Mouse (Mus musculus) bone marrow macrophage, adult 2 months (primary cell): ENCODE data around the gene Vwa5b2. TPM values are rescaled to one million over a fixed set of nuclear protein-coding genes. Genes with fewer than 3 reads are reported as not detected.

ENCODE experiments used
- H3K27ac ChIP-seq: 2 replicates; pipeline ENCODE4 v1.5.1; 2012; ENCODE audit warnings: low read depth, low read length; ENCODE audit not compliant: insufficient read depth
- H3K4me1 ChIP-seq: 2 replicates; pipeline ENCODE4 v1.6.1; 2012; ENCODE audit warnings: low read length; ENCODE audit not compliant: control insufficient read depth, insufficient read depth
- H3K4me3 ChIP-seq: 2 replicates; pipeline ENCODE4 v1.5.1; 2012; ENCODE audit warnings: mild to moderate bottlenecking, low read length, moderate library complexity; ENCODE audit not compliant: insufficient read depth
- CTCF ChIP-seq: IDR thresholded peaks from 2 replicates; pipeline ENCODE4 v1.5.1; 2012; ENCODE audit warnings: low read depth, mild to moderate bottlenecking, low read length, moderate library complexity
- POLR2A ChIP-seq: IDR thresholded peaks from 2 replicates; pipeline ENCODE4 v1.6.1; 2012; ENCODE audit warnings: mild to moderate bottlenecking, low read depth, low read length, borderline replicate concordance
- polyA plus RNA-seq: library from polyadenylated mRNA; stranded (reverse); fragments of >200 nt; gene quantifications from 2 replicates; pipeline ENCODE4 v1.2.4, GENCODE M21; 2012; ENCODE audit not compliant: missing spikeins, insufficient read depth, insufficient read length

The Vwa5b2 gene
- not detected in 2 replicates for polyA plus RNA-seq

DNA sequence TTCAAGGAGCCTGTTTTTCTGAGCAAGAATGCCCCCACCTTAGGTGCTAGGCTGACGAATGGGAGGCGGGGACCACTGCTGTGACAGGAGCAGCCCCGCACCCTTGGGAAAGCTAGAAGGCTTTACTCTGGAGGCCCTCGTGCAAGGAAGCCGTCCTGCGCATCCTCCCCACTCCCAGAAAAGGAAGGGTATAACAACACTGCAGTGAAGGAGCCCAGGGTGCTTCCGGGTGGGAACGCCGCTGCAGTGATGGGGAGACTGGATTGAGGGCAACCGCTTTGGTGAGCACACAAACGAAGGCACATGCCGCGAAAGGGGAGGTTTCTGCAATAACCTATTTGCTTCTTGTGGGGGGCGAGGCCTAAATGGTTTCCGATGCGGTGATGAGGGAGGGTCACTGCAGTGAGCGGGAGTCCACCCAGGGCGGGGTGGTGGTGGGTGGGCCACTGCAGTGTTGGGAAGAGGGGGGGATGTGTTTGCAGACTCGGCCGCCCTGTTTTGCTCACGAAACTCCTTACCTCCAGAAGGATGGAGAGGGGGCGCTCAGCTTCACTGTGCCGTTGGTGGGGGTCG is at the start of gene Vwa5b2:
Gene Vwa5b2 (plus strand): TSS at position 106 of the 573 bp plus-strand sequence.
- Histone ChIP-seq H3K4me3 (peak within 1 kb of the TSS; percentile 28), H3K27ac (no peak within 1 kb of the TSS), H3K4me1 (no peaks in the 10 kb centered on the region)
- TF ChIP-seq POLR2A (no peak), CTCF (no peak)

DNA sequence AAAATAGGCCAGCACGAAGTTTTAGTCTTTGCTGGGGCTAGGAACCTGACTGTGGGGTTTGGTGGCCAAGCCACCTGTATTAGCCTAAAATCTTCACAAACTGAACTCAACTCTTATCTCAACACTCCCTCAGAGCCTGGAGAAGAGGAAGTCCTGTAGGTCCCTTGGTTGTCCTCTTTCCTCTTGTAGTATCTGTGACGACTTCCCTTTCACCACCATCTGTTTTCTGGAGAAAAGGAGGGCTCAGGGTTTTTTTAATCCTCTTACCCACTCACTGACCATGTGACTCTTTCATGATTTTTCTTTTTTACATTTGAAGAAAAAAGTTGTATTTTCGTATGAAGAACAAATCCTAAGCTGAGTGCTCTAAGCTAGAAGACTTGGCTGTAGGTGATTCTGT is 49.6 kb upstream of the Vwa5b2 start:
- H3K27ac ChIP-seq = peak overlapping the region; percentile 94
- TF ChIP-seq POLR2A = no peak
- TF ChIP-seq CTCF = no peak
- H3K4me1 ChIP-seq = peaks cover 35% of the 10 kb centered on the region
- no peak overlapping the region; the same call in 1 of the 2 replicates for H3K4me3 ChIP-seq

GRCm38 (mm10) chr16:20540438-20540837 is 48.8 kb upstream of the Vwa5b2 start:
- Histone ChIP-seq H3K4me1 (peaks cover 35% of the 10 kb centered on the region), H3K4me3 (peak overlapping the region; percentile 4), H3K27ac (peak overlapping the region; percentile 94)
- TF ChIP-seq CTCF = no peak
- TF ChIP-seq POLR2A = no peak

DNA sequence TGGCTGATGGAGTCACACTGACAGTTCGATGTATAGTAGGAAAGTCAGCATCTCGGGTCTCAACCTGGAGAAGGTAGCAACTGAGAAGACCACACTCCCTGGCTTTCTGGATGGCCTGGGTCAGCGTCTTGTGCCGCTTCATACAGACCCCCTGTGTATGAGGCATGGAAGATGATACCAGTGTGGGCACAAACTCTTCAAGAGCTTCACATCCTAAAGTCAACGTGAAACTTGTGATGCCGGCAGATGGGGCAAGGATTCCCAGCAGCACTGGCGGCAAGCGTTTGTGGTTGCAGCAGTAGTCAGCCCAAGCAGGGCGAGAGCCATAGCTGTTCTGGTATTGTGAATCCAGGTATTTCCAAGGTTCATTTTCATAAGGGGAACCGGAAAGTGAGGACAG is 43.6 kb upstream of the Vwa5b2 start:
- Histone ChIP-seq H3K4me1 (peaks cover 13% of the 10 kb centered on the region), H3K4me3 (no peak overlapping the region), H3K27ac (no peak overlapping the region)
- TF ChIP-seq POLR2A (no peak), CTCF (no peak)

GRCm38 (mm10) chr16:20547423-20547822 is 41.8 kb upstream of the Vwa5b2 start:
- Histone ChIP-seq H3K4me1 (peaks cover 6% of the 10 kb centered on the region), H3K27ac (no peak overlapping the region), H3K4me3 (peak overlapping the region; percentile 80)
- TF ChIP-seq POLR2A (no peak), CTCF (no peak)

- TF ChIP-seq CTCF (no peak), POLR2A (0 out of 2 replicates have a peak, but pooled peaks have one; percentile 69)
- H3K27ac ChIP-seq = peak within 1 kb of the TSS; percentile 35
- peaks cover 6% of the 10 kb centered on the region for H3K4me1 ChIP-seq
- peak within 1 kb of the TSS; percentile 87 for H3K4me3 ChIP-seq
These were observed 40.9 kb upstream of the Vwa5b2 start, which contains the start of gene Abcf3 for GRCm38 (mm10) chr16:20548096-20548948. Gene Abcf3 (plus strand): TSS chr16:20548577.

DNA sequence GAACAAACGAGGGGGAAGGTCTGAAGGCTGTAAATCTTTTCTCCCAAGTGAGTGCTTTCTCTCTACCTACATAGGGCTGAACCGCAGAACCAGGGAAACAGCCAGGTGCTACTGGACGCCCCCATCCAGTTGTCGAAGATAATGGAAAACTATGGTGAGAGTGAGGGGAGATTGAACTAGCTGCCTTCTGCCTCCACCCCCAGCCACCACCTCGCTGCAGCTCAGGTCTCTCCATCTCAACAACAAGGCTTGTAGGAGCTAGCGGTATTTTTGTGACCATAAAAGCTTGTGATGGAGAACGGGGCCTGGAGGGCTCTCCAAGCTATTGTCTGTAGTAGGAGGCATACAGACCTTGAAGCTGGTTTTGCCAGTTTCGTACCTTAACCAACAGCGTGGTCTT is 40.1 kb upstream of the Vwa5b2 start:
- H3K4me1 ChIP-seq = peaks cover 6% of the 10 kb centered on the region
- TF ChIP-seq POLR2A (no peak), CTCF (no peak)
- H3K4me3 ChIP-seq = peak overlapping the region; percentile 87
- H3K27ac ChIP-seq = no peak overlapping the region

DNA sequence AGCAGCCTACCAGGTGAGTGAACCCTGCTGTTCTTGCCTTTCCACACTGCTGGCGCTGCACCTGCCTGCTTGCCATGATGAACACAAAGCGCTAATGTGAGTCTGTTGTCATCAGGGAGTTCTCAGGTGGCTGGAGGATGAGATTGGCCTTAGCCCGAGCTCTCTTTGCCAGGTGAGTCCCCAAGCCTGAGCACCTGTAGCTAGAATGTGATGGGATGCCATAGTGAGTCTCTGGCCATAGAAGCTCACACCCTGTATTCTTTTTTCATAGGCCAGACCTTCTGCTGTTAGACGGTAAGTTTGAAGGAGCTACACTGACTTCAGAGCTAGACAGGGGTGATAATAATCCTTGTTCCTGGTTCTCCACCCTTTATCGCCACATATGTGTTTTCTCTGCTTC is 37.6 kb upstream of the Vwa5b2 start:
- TF ChIP-seq POLR2A = no peak
- no peak for TF ChIP-seq CTCF
- H3K4me1 ChIP-seq = peaks cover 6% of the 10 kb centered on the region
- H3K27ac ChIP-seq = no peak overlapping the region
- no peak overlapping the region for H3K4me3 ChIP-seq

- TF ChIP-seq POLR2A (no peak), CTCF (no peak)
- Histone ChIP-seq H3K4me3 (no peak overlapping the region), H3K4me1 (peaks cover 3% of the 10 kb centered on the region), H3K27ac (no peak overlapping the region)
These were observed 36.7 kb upstream of the Vwa5b2 start for GRCm38 (mm10) chr16:20552594-20552993.

DNA sequence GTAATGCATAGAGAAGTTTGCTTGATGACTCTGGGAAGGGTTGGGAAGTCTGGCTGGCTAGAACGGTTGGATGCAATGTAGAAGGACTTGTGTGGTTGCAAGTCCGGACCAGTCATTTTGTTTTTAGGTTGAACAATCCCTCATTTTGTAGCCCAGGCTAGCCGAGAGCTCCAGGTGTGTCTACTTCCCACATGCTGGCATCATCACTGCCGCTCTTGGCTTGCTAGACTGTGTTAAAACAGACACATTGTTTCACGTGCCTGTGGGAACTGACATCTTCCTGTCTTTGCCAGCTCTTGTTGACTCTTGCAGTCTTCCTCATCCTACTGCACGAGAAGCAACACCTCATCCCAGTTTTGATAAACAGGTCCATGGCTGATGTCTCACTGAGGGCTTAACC is 34.3 kb upstream of the Vwa5b2 start:
- Histone ChIP-seq H3K4me1 (no peaks in the 10 kb centered on the region), H3K4me3 (no peak overlapping the region), H3K27ac (no peak overlapping the region)
- no peak for TF ChIP-seq POLR2A
- TF ChIP-seq CTCF = no peak
